Mouse (Mus musculus) intestine, embryonic 16.5 days (tissue): Measurements from ENCODE around the gene Cd47. TPM values are rescaled to one million over a fixed set of nuclear protein-coding genes. Genes with fewer than 3 reads are reported as not detected.
A peak's percentile ranks its signal among the peaks of the same experiment; 100 is the strongest.

Source experiments
- ATAC-seq: fragments of 200-750 bp; cut with Nextera tagmentation; 2 replicates; pipeline ENCODE4 v1.8.0; 2017; ENCODE audit warnings: moderate TSS enrichment, moderate library complexity
- H3K27ac ChIP-seq: fragments of 300-500 bp; sonication (generic); 2 replicates; pipeline ENCODE4 v1.5.1; 2014; ENCODE audit warnings: mild to moderate bottlenecking, low read length
- H3K27me3 ChIP-seq: fragments of 300-500 bp; sonication (generic); replicated peaks from 2 replicates; pipeline ENCODE4 v1.6.1; 2014; ENCODE audit warnings: low read length, control low read depth, mixed read lengths; ENCODE audit not compliant: control insufficient read depth, insufficient read depth
- H3K36me3 ChIP-seq: fragments of 300-500 bp; sonication (generic); 2 replicates; pipeline ENCODE4 v1.6.1; 2014; ENCODE audit warnings: low read length, control low read depth; ENCODE audit not compliant: control insufficient read depth, insufficient read depth
- H3K4me1 ChIP-seq: fragments of 300-500 bp; sonication (generic); 2 replicates; pipeline ENCODE4 v1.6.1; 2014; ENCODE audit warnings: low read length, control low read depth, mixed read lengths; ENCODE audit not compliant: control insufficient read depth, insufficient read depth
- H3K4me2 ChIP-seq: fragments of 300-500 bp; sonication (generic); 2 replicates; pipeline ENCODE4 v1.6.1; 2014; ENCODE audit warnings: low read depth, low read length, control low read depth
- H3K4me3 ChIP-seq: fragments of 300-500 bp; sonication (generic); 2 replicates; pipeline ENCODE4 v1.5.1; 2014; ENCODE audit warnings: mild to moderate bottlenecking, low read length
- H3K9ac ChIP-seq: fragments of 300-500 bp; sonication (generic); 2 replicates; pipeline ENCODE4 v1.6.1; 2014; ENCODE audit warnings: low read depth, low read length
- H3K9me3 ChIP-seq: fragments of 300-500 bp; sonication (generic); 2 replicates; pipeline ENCODE4 v1.6.1; 2016; ENCODE audit warnings: low read length, control low read depth; ENCODE audit not compliant: control insufficient read depth
- WGBS: fragments of 180-500 bp; shearing (Covaris S2); extraction: QIAGEN DNeasy Blood & Tissue Kit; methylation state at CpG from one replicate; pipeline ENCODE4 v1.1.7; 2014; 5-methylcytosine and 5-hydroxymethylcytosine counted together
- polyA plus RNA-seq: library from polyadenylated mRNA; unstranded; fragments of >200 nt; fragmentation: Nextera tagmentation; extraction: Ambion mirVana; gene quantifications from 2 replicates; pipeline ENCODE4 v1.2.1, GENCODE M21; 2015

The Cd47 gene
- polyA plus RNA-seq, 1 experiment from 2014 or later = 80.3 TPM

DNA sequence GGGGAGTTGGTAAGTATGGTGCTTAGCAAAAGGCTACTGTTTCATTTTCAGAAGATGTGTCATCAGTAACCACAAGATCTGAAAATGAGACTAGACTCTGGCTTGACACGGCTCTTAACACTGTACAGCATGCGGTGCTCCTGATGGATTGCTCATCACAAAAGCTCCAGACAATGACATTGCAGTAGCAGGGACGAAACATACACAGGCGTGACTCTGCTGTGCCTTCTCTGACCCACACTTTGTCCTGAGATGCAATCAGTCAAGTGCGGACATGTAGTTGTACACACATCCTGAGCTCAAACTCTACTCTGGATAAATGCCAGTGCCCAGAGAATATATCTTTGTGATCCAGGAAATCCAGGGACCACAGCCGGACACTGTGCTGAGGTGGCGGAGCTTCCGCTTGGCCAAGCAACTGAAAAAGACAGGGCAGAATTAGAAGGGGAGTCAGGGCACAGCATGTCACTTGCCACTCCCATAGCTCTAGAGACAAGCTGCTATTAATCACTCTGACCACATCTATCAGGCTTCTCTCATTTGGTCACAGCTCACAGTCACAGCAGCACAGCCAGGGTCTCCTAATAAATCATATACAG lies 151.7 kb downstream of the Cd47 start:
- peaks cover 5% of the 10 kb centered on the region; the same call in 1 of the 2 replicates for H3K4me1 ChIP-seq
- H3K9me3 ChIP-seq = no peaks in the 10 kb centered on the region
- H3K4me2 ChIP-seq = no peak overlapping the region
- H3K27me3 ChIP-seq = no peaks in the 10 kb centered on the region
- H3K27ac ChIP-seq = no peak overlapping the region
- WGBS = 68% methylated on average over 8 of the region's 8 CpGs
- H3K4me3 ChIP-seq = no peak overlapping the region
- ATAC-seq = peak; percentile 14; the same call in 1 of the 2 replicates
- no peaks in the 10 kb centered on the region for H3K36me3 ChIP-seq
- H3K9ac ChIP-seq = no peak overlapping the region

- Histone ChIP-seq H3K27ac (no peak overlapping the region), H3K4me3 (no peak overlapping the region), H3K4me1 (no peaks in the 10 kb centered on the region), H3K36me3 (no peaks in the 10 kb centered on the region), H3K4me2 (no peak overlapping the region), H3K27me3 (no peaks in the 10 kb centered on the region), H3K9ac (no peak overlapping the region), H3K9me3 (no peaks in the 10 kb centered on the region)
- 53% methylated on average over 3 of the region's 3 CpGs for WGBS
- ATAC-seq = peak; percentile 55
These were observed 153.5 kb downstream of the Cd47 start for GRCm38 (mm10) chr16:49953817-49954216.

- Histone ChIP-seq H3K9ac (no peak overlapping the region), H3K4me1 (no peaks in the 10 kb centered on the region), H3K9me3 (no peaks in the 10 kb centered on the region), H3K27me3 (no peaks in the 10 kb centered on the region), H3K36me3 (no peaks in the 10 kb centered on the region), H3K4me3 (no peak overlapping the region), H3K27ac (no peak overlapping the region), H3K4me2 (no peak overlapping the region)
- ATAC-seq = no peak
- 94% methylated on average over 10 of the region's 10 CpGs for WGBS
These were observed 154.6 kb downstream of the Cd47 start for GRCm38 (mm10) chr16:49954909-49955308.

DNA sequence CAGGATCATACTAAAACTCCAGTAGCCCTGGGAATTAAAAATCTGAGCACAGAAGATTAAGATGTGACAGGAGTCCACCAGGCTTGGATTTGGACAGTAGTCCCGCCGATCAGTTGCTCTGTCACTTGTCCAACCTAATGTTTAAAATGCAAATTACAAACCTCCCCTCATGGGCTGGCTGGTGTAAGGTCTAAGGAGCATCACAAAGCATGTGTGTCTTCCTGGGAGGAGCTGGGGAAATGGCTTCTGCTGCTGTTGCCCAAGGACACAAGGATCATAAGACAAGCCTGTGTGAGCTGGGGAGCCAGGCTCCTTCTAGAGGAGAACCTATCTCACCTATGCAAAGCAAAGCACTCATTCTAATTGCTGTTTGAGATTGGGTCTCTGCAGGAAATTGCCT lies 155.0 kb downstream of the Cd47 start:
- no peaks in the 10 kb centered on the region for H3K36me3 ChIP-seq
- no peak for ATAC-seq
- H3K4me2 ChIP-seq = no peak overlapping the region
- no peaks in the 10 kb centered on the region for H3K27me3 ChIP-seq
- H3K4me1 ChIP-seq = no peaks in the 10 kb centered on the region
- no peaks in the 10 kb centered on the region for H3K9me3 ChIP-seq
- WGBS = 89% methylated on average over 2 of the region's 2 CpGs
- H3K4me3 ChIP-seq = no peak overlapping the region
- H3K27ac ChIP-seq = no peak overlapping the region
- no peak overlapping the region for H3K9ac ChIP-seq

GRCm38 (mm10) chr16:49955952-49956351 lies 155.6 kb downstream of the Cd47 start:
- H3K4me1 ChIP-seq = no peaks in the 10 kb centered on the region
- no peak overlapping the region for H3K9ac ChIP-seq
- no peaks in the 10 kb centered on the region for H3K36me3 ChIP-seq
- no peak overlapping the region for H3K4me2 ChIP-seq
- no peak overlapping the region for H3K4me3 ChIP-seq
- H3K9me3 ChIP-seq = no peaks in the 10 kb centered on the region
- no peaks in the 10 kb centered on the region for H3K27me3 ChIP-seq
- 67% methylated on average over 2 of the region's 2 CpGs for WGBS
- ATAC-seq = no peak
- no peak overlapping the region for H3K27ac ChIP-seq

DNA sequence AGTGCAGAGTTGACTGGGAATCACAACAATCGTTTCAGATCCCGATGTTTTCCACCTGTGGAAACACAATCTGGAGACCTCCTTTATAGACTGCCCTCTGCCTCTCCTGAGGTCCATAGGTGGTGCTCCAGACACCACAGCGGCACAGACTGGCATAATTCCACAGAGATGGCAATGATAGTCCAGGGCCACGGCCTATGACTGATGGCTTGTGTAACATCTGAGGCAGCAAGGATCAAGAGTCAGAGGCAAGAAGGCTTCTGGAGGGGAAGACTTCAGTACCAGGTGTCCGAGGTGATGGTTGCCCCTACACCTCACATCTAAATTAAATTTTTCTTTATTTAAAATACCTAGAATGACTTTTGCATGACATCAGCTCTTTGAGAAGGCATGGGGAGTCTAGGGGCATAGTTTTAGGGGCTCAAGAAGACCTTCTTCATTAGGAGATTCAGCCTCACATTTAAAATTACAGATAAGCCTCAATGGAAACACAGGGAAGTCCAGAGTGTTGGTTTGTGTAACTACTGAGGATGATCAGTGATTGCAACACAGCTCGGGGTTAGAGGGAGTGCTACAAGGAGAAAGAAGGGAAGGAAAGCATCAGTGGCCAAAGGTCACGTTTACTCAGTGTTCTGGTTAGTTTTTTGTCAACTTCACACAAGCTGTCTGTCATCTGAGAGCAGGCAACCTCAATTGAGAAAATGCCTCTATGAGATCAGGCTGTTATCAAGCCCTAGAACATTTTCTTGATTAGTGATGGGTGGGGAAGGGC lies 156.4 kb downstream of the Cd47 start:
- Histone ChIP-seq H3K9me3 (no peaks in the 10 kb centered on the region), H3K36me3 (no peaks in the 10 kb centered on the region), H3K27me3 (no peaks in the 10 kb centered on the region), H3K4me1 (0 out of 2 replicates have a peak, but pooled peaks cover 3% of the 10 kb centered on the region), H3K4me2 (no peak overlapping the region), H3K4me3 (no peak overlapping the region), H3K27ac (no peak overlapping the region), H3K9ac (no peak overlapping the region)
- 75% methylated on average over 7 of the region's 7 CpGs for WGBS
- peak; percentile 70 for ATAC-seq

- no peak for ATAC-seq
- Histone ChIP-seq H3K9ac (no peak overlapping the region), H3K4me1 (peaks cover 8% of the 10 kb centered on the region), H3K4me3 (no peak overlapping the region), H3K9me3 (no peaks in the 10 kb centered on the region), H3K27me3 (no peaks in the 10 kb centered on the region), H3K36me3 (no peaks in the 10 kb centered on the region), H3K27ac (no peak overlapping the region), H3K4me2 (no peak overlapping the region)
- 72% methylated on average over 5 of the region's 5 CpGs for WGBS
These were observed 158.6 kb downstream of the Cd47 start for GRCm38 (mm10) chr16:49958900-49959436.

DNA sequence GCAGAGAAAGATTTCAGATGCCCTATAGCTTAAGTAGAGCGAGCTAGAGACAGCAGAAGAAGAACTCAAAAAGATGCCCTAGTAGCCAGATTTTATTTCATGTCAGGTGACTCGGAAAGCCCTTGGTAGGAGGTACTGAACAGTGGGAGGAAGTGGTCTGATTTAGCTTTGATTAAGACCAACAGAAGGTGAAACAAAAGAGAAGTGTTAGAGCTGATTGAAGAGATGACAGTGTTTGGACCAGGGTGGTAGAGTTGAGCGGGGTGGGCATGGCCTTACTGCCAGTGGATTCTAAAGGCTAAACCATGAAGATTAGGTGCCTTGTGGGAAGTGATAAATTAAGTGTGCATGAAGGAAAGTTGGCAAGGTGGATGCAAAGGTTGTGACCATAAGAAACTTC lies 162.0 kb downstream of the Cd47 start:
- H3K27me3 ChIP-seq = no peaks in the 10 kb centered on the region
- H3K9me3 ChIP-seq = no peaks in the 10 kb centered on the region
- no peak overlapping the region for H3K4me3 ChIP-seq
- H3K9ac ChIP-seq = no peak overlapping the region
- no peak for ATAC-seq
- H3K4me2 ChIP-seq = no peak overlapping the region
- H3K36me3 ChIP-seq = no peaks in the 10 kb centered on the region
- no peak overlapping the region for H3K27ac ChIP-seq
- WGBS = 89% methylated on average over 3 of the region's 3 CpGs
- H3K4me1 ChIP-seq = peaks cover 34% of the 10 kb centered on the region

DNA sequence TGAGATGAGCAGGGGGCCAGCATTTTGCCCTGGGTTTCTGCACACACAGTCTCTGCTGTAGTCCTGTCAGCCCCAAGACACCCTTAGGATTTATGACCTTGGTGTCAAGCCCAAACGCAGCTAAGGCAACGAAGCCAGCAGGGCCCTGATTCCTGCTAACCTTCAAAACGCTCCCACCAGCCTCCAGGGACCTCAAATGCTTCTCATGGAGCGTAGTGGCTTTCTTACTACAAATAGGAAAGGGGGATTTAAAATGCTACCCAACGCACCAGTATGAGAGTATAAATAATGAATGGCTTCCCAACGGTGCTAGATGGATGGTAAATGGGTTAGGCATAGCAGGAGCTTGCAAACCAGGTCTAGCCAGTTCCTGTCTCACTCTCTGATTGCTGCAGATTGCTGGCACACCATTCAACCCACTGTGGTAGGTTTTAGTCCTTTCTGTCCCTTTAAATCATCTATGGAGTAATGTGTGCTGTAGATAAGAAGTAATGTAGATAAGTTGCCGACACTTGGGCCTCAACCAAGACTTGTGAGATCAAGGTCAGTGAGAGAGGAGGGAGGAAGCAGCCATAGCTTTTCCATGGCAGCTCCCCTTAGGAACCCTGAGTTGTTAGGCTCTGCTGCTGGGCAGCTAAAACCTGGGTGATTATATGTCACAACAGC lies 164.1 kb downstream of the Cd47 start:
- H3K4me3 ChIP-seq = no peak overlapping the region
- no peaks in the 10 kb centered on the region for H3K27me3 ChIP-seq
- no peaks in the 10 kb centered on the region for H3K36me3 ChIP-seq
- H3K4me2 ChIP-seq = no peak overlapping the region
- 33% methylated on average over 7 of the region's 7 CpGs for WGBS
- H3K9me3 ChIP-seq = no peaks in the 10 kb centered on the region
- no peak overlapping the region for H3K9ac ChIP-seq
- H3K4me1 ChIP-seq = peaks cover 42% of the 10 kb centered on the region
- peak; percentile 85 for ATAC-seq
- peak overlapping the region; percentile 83 for H3K27ac ChIP-seq
